Mouse (Mus musculus): ENCODE data around the gene Mtfr1l.
A peak's percentile ranks its signal among the peaks of the same experiment; 100 is the strongest.

DNA sequence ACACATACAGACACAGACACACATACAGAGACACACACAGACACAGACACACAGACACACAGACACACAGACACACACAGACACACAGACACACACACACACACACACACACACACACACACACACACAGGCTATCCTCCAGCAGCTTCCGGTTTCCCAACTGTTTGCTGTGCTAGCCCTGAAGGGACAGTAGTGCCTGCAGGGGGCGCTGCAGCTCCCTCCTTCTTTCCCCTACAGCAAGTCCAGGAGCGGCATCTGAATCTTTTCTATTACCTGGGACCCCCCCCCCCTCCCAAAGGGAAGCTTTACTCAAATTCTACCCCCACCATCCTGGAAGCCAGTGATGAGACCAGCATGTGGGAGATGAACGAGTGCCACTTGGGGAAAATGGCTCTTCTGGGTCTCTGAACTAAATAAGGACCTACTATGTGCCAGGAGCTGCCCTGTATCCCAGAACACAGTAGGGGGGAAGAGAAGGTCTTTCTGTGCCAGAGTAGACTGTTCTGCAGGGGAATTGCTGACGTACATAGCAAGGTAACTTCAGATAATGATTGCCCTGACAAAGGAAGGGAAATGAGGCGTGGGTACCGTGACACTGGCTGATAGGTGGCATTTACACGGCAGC is 20.9 kb upstream of the Mtfr1l start:
- TF ChIP-seq GABPA (IDR thresholded peaks at IDR 0.05; ENCODE audit: low read depth, low read length) (no peak), CTCF (IDR thresholded peaks at IDR 0.05 in 2 of 3, conservative IDR thresholded peaks at IDR 0.05 in 1 of 3; ENCODE audit: control insufficient read depth in 1 of 3, insufficient read depth in 1 of 3, low read depth in 2 of 3, low read length in 3 of 3, poor library complexity in 1 of 3, severe bottlenecking in 1 of 3) (peak; percentile 35 to 82 (median 57); a peak in 5 of 6 replicates), MXI1 (IDR thresholded peaks at IDR 0.05; ENCODE audit: low read depth, low read length) (no peak), MAZ (IDR thresholded peaks at IDR 0.05; ENCODE audit: low read depth, low read length) (no peak), MAFK (IDR thresholded peaks at IDR 0.05; ENCODE audit: borderline replicate concordance, low read depth, low read length) (no peak), GATA1 (IDR thresholded peaks at IDR 0.05; ENCODE audit: low read depth, low read length) (no peak)

All from MEL (cell line).